Mouse (Mus musculus): ENCODE measurements at regions not wholly inside any gene's neighbourhood (a gene's known extent, or its start where the extent isn't known, plus 50 kb on each side); places are given as distances from the start of the nearest gene placed in this dataset.

DNA sequence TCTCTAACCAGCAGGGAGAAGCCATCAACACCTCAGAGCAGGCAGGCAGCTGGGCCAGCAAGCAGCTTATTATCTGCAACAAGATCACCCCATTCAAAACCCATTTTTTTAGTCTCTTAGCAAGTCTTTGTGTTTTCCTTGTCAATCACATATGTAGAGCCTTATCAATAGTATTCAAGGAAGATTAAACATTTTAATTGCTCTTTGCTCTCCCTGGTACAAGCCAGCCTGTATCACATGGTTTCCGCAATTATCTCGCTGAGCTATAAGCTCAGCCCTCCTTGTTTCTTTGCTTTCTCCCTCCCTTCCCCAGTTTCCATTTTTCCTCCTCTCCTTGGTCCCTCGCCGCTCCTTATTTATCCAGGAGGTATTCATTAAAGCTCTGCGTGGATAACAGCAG, 259.9 kb upstream of the Gm10131 start:
- ATAC-seq (replicated peaks; ENCODE audit: insufficient number of reproducible peaks, low FRiP score, low TSS enrichment, poor library complexity, severe bottlenecking) = no peak

DNA sequence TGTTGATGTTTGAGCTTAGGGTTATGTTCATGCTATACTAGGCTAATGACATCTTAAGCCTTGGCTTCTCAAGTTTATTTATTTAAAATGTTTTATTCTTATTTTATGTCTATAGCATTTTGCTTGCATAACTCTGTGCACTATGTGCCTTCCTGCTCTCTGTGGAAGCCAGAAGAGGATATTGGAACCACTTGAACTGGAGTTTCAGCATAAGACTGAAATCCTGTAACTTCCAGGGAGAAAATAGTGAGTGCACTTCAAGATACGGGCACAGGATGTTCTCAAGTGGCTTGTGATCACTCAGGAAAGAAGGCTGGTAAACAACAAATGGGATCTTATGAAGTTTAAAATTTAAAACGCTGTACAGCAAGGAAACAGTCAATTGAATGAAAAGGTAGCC, 257.0 kb upstream of the Gm10131 start:
- ATAC-seq (replicated peaks; ENCODE audit: insufficient number of reproducible peaks, low FRiP score, low TSS enrichment, poor library complexity, severe bottlenecking) = no peak

DNA sequence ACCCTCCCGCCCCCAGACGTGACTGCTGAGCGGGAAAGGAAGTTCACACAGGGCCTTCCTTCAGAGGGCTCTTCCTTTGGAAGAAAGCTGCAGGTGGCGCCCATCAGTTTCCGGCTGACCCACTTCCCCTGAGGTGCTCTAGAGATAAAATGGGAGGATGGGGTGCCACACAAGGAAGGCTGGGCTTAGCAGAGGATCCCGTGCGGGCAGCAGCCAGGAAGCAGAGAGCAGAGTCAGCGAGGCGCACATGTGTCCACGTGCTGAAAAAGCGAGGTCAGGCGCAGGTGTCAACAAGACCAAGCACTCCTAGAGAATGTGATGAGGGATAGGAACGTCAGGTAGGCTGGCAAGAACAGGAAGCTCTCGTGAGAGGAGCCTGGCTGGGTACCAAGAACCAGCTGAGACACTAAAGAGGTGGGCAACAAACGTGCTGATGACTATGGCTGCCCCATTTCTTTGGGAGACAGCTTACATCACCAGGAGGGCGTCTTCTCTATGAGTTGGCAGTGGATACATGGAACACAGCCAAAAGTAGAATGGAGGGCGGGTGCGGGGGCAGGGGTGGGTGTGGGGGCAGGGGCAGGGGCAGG, 253.0 kb upstream of the Gm10131 start:
- ATAC-seq (replicated peaks; ENCODE audit: insufficient number of reproducible peaks, low FRiP score, low TSS enrichment, poor library complexity, severe bottlenecking) = no peak

DNA sequence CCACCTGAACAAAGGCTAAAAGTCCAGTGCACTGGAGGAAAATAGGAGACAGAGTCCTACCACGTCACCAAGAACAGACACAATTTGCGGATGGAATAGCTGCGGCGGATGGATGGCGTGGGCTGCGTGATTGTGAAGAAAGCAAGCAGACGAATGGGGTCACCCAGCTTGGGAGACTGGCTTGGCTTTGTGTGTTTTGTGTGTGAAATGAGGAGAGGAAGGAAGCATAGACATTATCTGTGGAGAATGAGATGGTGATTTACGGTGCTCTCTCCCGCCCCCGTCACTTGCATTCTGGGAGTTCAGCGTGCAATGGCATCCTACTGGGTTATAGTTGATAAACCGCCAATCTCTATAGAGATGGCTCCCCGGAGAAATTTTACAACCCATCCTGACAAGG, 252.1 kb upstream of the Gm10131 start:
- no peak for ATAC-seq (replicated peaks; ENCODE audit: insufficient number of reproducible peaks, low FRiP score, low TSS enrichment, poor library complexity, severe bottlenecking)

DNA sequence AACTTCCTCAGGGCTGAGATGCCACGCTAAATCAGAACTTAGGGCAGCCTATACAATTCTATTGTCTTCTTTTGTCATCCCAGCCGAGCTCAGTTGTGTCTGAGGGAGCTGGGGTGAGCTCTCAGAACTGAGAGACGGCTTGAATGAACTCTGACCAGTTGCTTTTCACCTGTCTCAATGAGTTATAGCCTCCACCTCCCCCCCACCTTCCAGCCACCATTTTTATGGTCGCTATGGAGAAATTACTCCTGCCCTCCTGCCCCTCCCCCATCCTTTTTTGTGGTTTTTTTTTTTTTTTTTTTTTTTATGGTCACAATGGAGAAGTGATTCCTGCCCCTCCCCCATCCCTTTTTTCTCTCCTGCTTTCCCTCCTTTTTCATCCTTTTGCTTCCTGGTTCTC, 251.6 kb upstream of the Gm10131 start:
- ATAC-seq (replicated peaks; ENCODE audit: insufficient number of reproducible peaks, low FRiP score, low TSS enrichment, poor library complexity, severe bottlenecking) = no peak

DNA sequence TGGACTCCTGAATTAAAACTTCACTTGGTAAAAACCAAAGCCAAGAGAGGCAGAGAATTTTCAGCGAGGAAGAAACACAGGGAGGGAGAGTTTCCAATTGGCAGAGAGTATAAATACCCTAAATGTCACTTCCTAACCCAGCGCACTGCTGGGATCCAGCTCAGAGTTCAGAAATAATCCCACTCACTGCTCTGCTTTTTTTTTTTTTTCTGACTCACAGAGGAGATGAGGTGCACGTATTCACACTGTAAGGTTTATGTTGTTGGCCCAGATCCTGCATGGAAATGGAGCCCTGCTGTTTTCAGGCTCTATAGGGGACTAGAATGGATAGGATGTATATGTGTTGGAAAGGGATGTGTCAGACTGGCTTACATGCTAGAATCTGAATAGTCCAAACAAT, 249.8 kb upstream of the Gm10131 start:
- no peak for ATAC-seq (replicated peaks; ENCODE audit: insufficient number of reproducible peaks, low FRiP score, low TSS enrichment, poor library complexity, severe bottlenecking)

DNA sequence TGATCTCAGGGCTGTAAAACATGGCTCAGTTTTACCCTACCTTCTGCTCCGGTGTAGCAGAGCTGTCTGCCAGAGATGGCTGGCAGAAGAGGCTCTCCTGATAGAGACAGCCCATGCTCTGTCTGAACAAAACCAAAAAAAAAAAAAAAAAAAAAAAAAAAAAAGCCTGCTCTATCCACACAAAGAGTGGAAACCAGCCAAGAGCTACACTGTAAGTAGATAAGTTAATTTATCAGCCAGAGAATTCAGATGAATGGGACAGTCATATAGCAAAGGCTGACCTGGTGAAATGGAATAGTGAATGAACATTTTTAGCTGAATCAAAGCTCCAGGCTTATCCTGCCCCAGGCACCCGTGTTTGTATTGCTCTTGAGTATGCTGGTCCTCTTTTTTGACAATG, 248.2 kb upstream of the Gm10131 start:
- no peak for ATAC-seq (replicated peaks; ENCODE audit: insufficient number of reproducible peaks, low FRiP score, low TSS enrichment, poor library complexity, severe bottlenecking)

DNA sequence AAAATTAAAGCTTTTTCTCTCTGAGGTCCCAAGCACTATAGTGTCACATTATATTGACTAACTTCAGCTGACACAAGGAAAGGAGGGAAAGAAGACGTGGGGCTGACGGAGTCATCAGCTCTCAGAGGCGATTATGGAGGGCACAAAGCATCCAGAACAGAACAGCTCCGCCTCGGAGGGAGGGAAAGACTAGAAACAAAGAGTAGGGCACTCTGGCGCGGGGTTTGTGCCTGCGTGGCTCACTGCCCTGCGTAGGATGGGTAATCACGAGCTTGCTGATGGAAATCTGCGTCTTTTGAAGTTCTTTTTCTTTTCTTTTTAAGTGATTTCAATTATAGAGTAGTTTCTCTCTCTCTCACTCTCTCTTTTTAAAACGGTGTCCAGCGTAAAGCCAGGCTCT, 243.5 kb upstream of the Gm10131 start:
- ATAC-seq (replicated peaks; ENCODE audit: insufficient number of reproducible peaks, low FRiP score, low TSS enrichment, poor library complexity, severe bottlenecking) = no peak

DNA sequence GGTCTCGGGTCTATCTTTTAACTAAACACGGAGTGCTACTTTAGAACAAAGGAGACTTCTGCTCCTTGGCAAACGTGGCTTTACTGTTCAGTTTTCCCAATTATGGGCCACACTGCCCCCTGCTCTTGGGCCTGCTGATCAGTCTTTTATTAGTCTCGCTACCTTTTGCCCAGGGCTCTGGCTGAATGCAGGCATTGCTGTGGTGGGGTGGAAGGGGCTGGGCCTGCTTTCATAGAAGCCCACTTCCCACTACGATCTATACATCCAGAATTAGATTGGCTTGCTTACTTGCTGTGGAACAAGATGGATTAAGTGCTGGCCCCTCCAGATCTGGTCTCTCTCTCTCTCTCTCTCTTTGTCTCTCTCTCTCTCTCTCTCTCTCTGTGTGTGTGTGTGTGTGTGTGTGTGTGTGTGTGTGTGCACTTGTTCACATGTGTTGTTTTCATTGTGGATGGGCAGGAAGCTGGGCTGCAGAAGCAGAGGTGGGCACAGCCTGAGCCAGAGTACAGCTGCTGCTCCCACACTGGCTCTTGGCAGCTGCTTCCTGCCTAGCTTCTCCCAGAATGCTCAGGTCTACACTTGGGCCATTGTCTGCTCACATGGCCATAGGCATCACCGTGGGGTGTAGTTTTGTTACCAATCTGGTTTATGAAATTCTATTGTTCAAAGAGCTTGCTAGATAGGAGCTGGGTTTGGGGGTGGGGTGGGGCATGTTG, 241.8 kb upstream of the Gm10131 start:
- ATAC-seq (replicated peaks; ENCODE audit: insufficient number of reproducible peaks, low FRiP score, low TSS enrichment, poor library complexity, severe bottlenecking) = no peak

DNA sequence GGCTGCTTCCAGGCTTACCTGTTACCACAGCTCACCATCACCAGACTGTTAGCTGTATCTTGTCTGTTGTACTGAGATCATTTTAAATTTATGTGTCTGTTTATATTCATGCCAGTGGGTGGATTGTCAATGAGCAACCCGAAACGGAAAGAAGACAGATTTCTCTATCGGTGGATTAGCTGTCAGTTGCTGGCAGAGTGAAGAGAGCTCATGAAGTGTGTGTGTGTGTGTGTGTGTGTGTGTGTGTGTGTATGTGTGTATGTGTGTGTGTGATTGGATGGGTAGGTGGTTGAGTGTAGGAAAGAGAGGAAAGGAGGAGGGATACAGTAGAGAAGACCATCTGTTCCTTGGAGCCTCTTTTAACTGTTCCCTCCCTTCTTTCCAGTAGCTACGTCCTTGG, 223.3 kb upstream of the Gm10131 start:
- ATAC-seq (replicated peaks; ENCODE audit: insufficient number of reproducible peaks, low FRiP score, low TSS enrichment, poor library complexity, severe bottlenecking) = no peak

DNA sequence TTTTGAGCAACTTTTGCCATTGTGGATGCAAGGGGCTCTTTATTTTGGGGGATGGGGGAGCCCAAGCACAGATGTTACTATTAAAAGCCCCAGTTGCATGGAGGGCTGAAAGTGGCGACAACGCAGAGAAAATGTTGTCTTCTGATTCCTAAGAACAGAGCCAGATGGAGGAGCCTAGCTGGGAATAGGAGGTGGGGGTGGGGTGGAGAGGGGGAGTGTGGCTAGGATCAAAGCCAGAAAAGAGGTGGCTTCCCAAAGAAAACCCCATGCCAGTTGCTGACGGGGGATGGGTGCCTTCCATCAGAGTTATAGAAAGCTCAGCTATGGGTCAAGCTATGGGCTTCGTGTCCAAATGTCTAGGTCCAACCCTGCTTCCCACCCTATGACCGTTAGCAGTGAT, 220.1 kb upstream of the Gm10131 start:
- no peak for ATAC-seq (replicated peaks; ENCODE audit: insufficient number of reproducible peaks, low FRiP score, low TSS enrichment, poor library complexity, severe bottlenecking)

DNA sequence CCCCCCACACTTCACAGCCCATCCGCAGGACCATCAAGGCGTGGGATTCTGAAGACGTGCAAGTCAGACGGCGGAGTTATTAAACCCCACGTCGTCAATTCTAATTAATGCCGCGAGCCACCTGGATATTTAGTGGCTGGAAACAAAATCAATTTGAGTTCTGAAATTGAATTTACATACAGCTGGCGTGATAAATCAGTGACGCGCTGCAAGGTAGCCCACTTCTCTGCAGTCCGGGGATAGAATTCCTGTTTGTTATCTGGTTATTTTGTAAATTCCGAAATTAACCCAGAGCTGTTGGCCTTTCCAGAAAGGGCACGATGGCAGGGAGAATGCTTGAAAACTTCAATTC, 215.1 kb upstream of the Gm10131 start:
- no peak for ATAC-seq (replicated peaks; ENCODE audit: insufficient number of reproducible peaks, low FRiP score, low TSS enrichment, poor library complexity, severe bottlenecking)

DNA sequence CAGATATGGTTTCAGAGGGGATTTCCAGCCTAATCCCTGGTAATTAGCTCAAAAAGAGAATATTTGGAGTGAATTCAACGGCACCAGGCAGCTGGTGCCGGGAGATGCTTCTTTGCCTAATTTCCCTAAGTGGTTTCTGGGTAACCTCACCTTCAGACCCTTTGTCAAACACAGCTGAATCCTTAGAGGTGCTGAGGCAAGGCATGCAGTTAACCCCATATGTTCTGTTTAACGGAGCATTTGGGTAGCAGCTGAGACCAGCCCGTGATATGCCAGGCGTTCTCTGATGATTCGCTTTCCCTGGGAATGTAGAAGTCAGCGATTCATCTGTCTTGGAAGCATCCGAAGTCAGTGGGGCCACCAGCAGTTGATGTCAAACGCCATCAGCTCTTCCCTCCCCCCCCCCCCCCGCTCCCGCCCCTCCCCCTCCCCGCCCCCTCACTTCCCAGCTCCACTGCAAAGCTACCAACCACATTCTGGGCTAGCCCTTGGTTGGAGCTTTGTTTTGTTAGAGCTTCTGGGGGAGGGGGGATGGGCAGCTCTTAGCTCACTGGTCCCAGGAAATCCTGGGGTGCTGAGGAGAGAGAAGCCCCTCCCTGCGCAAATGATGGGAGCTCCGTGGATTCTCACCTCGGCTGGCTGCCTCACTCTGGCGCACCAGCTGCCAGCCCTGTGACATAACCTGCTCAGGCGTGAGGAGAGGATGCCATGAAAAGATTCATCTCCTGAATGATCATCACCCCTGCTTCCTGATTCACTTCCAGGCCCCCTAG, 214.5 kb upstream of the Gm10131 start:
- ATAC-seq (replicated peaks; ENCODE audit: insufficient number of reproducible peaks, low FRiP score, low TSS enrichment, poor library complexity, severe bottlenecking) = no peak

DNA sequence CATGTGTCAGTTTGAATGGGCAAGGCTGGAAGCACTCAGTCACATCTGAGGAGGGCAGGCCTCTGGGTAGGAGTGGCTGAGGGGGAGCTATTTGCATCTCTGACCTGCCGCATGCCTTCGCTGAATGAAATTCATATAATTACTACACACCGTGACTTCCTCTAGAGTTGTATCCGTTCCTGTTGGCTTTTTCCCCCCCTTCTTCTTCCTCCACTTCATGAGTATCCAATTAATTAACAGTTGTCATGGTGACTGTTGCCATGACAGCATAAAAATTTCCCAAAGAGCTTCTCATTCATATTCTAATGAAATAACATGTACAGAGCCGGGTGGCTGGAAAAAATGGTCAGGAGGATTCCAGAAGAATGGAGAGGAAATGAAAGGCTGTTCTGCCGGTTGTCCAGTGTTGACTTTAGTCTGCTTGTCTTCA, 208.6 kb upstream of the Gm10131 start:
- ATAC-seq (replicated peaks; ENCODE audit: insufficient number of reproducible peaks, low FRiP score, low TSS enrichment, poor library complexity, severe bottlenecking) = no peak

DNA sequence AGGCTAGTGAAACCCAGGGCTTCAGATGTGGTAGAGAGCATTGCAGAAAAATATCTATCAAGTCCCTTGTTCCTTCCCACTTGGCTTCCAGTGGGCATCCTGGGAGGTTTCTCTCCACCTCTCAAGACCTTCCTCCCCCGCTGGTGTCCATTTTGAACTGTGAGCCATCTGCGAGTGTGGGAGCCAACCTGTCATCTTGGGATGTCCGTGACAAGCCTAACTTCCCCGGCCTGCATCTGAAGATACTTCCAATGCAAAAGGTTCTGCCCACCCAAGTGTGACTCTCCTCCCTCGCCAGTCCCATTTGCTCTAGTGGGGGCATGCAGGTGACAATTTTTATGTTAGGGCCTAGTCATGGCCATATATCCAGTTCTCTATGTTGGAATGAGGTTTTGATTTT, 208.2 kb upstream of the Gm10131 start:
- ATAC-seq (replicated peaks; ENCODE audit: insufficient number of reproducible peaks, low FRiP score, low TSS enrichment, poor library complexity, severe bottlenecking) = no peak

DNA sequence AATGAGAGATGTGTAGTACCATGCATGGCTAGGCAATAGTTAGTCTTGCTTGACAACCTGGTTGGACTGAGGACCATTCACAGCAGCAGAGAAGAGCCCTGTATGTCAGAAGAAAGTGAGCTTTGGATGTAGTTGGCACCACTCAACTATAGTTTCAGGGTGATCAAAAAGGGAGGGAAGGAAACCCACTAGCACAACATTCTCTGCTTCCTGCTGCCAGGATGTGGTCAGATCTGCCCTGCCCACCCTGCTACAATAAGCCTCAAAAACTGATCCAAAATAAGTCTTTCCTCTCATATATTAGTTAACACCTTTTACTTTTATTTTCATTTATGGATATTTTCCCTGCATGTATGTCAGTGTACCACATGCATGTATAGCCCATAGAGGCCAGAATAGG, 203.7 kb upstream of the Gm10131 start:
- no peak for ATAC-seq (replicated peaks; ENCODE audit: insufficient number of reproducible peaks, low FRiP score, low TSS enrichment, poor library complexity, severe bottlenecking)

DNA sequence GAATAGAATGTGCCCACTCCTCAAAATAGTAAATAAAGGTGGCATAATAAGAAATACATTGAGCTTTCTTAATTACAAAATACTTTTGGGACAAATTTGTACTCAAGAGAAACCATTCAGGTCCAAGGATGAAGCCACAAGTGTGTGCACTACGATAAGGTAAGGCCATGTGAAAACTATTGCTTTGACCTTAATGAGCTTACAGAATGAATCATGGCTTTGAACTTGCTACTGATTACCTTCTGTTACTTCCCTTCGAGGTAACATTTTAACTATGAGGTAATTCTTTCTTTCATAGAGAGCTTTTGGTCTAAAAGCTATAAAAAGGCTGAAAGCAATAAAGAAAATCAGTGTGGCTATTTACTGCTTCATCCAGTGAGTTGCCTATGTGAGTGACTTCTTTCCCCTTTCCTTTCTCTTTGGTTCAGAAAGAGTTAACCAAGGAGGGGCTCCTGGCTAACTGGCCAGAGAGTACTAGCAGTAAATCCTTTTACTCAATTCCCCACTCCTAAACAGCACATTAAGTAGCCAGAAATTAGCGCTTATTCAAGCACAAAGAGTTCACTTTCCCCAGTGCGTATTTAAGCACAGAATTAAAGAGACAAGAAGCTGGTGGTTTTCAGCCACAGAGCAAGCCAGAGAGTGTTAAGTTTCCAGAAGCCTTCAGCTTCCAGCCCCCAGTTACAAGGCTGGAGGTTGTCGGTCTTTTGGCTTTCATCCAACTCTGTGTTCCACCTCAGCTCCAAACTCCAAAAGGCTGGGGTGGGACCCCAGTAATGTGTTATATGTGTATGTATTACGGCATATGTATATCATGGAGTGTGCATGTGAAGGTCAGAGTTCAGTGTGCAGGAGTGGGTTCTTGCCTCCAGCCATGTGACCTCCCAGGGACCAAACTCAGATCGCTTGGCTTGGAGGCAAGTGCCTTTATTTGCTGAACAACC, 194.3 kb upstream of the Gm10131 start:
- no peak for ATAC-seq (replicated peaks; ENCODE audit: insufficient number of reproducible peaks, low FRiP score, low TSS enrichment, poor library complexity, severe bottlenecking)

DNA sequence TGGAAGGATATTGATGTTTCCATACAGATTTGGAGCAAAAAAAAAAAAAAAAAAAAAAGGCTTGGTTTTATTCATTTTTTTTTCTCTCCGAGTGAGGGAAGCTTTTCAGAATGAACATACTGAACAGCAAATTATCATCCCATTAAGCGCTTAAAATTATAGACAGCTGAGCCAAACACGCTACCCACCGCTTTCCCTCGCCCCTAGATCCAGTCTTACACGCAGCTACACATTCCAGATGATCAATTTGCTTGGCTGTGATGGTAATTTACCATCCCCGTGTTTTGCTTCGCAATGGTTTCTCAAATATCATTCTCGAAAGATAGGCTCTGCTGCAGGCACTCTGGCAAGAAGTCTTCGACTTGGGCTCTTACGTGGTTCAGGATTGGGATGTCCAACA, 192.3 kb upstream of the Gm10131 start:
- ATAC-seq (replicated peaks; ENCODE audit: insufficient number of reproducible peaks, low FRiP score, low TSS enrichment, poor library complexity, severe bottlenecking) = no peak

DNA sequence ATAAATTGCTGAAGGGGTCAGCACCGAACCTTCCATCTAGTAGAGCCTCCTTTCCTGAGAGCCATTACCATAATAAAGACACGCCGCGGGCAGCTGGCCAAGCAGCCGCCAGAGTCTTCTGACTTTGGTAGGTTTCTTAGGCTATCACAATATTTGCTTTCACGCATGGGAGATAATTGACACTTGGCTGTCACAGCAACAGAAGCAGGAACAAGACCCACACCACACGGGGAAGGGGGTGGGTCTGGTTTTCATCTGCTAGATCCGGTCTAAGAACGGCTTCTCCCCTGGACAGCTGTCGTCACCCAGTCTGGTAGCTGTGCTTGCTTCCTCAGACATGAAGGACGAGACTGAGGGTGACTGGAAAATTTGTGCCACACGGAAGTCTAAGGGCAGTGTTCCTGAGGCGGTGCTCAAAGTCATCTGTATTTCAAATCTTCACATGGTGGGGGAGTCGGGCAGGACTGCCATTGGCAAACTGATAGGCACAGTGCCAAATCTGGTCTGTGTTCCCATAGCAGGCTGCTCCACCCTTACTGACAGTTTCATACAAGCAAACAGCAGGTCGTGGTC, 188.9 kb upstream of the Gm10131 start:
- no peak for ATAC-seq (replicated peaks; ENCODE audit: insufficient number of reproducible peaks, low FRiP score, low TSS enrichment, poor library complexity, severe bottlenecking)
